Mouse (Mus musculus) liver, embryonic 16.5 days (tissue): ENCODE results near the gene Olfr544. TPM values are rescaled to one million over a fixed set of nuclear protein-coding genes. Genes with fewer than 3 reads are reported as not detected.

Source experiments
- ATAC-seq: fragments of 200-750 bp; cut with Nextera tagmentation; 2 replicates; pipeline ENCODE4 v1.8.0; 2017; ENCODE audit warnings: low read depth, mild to moderate bottlenecking, moderate number of reproducible peaks, moderate library complexity
- H3K27ac ChIP-seq: fragments of 300-500 bp; sonication (generic); 2 replicates; pipeline ENCODE4 v1.5.1; 2014; ENCODE audit warnings: mild to moderate bottlenecking, low read length
- H3K27me3 ChIP-seq: fragments of 300-500 bp; sonication (generic); 2 replicates; pipeline ENCODE4 v1.6.1; 2014; ENCODE audit warnings: low read depth, low read length, mixed read lengths; ENCODE audit not compliant: control insufficient read depth, insufficient read depth
- H3K36me3 ChIP-seq: fragments of 300-500 bp; sonication (generic); 2 replicates; pipeline ENCODE4 v1.6.1; 2014; ENCODE audit warnings: mild to moderate bottlenecking; ENCODE audit not compliant: control insufficient read depth, insufficient read depth
- H3K4me1 ChIP-seq: fragments of 300-500 bp; sonication (generic); 2 replicates; pipeline ENCODE4 v1.6.1; 2014; ENCODE audit warnings: low read depth, low read length, mixed read lengths; ENCODE audit not compliant: control insufficient read depth
- H3K4me2 ChIP-seq: fragments of 300-500 bp; sonication (generic); 2 replicates; pipeline ENCODE4 v1.6.1; 2014; ENCODE audit warnings: low read depth, low read length, mixed read lengths
- H3K4me3 ChIP-seq: fragments of 300-500 bp; sonication (generic); 2 replicates; pipeline ENCODE4 v1.5.1; 2014; ENCODE audit warnings: low read depth, mild to moderate bottlenecking, low read length
- H3K9ac ChIP-seq: fragments of 300-500 bp; sonication (generic); 2 replicates; pipeline ENCODE4 v1.6.1; 2014; ENCODE audit warnings: low read depth, low read length
- H3K9me3 ChIP-seq: fragments of 300-500 bp; sonication (generic); replicated peaks from 2 replicates; pipeline ENCODE4 v1.6.1; 2016; ENCODE audit warnings: low read length; ENCODE audit not compliant: control insufficient read depth
- WGBS: fragments of 180-500 bp; shearing (Covaris S2); extraction: QIAGEN DNeasy Blood & Tissue Kit; methylation state at CpG from one replicate; pipeline ENCODE4 v1.1.7; 2014; ENCODE audit not compliant: insufficient replicate concordance; 5-methylcytosine and 5-hydroxymethylcytosine counted together
- polyA plus RNA-seq: library from polyadenylated mRNA; unstranded; fragments of >200 nt; fragmentation: Nextera tagmentation; extraction: Ambion mirVana; gene quantifications from 2 replicates; pipeline ENCODE4 v1.2.1, GENCODE M21; 2015

Gene Olfr544
- polyA plus RNA-seq, 1 experiment from 2014 or later, result 0.08 TPM

- Histone ChIP-seq H3K36me3 (peaks cover 89% of the 10 kb centered on the region), H3K9ac (no peak overlapping the region), H3K27ac (no peak overlapping the region), H3K27me3 (no peaks in the 10 kb centered on the region), H3K9me3 (no peaks in the 10 kb centered on the region), H3K4me3 (no peak overlapping the region), H3K4me2 (no peak overlapping the region), H3K4me1 (no peaks in the 10 kb centered on the region)
- ATAC-seq, result no peak
- WGBS, result 80% methylated on average over 5 of the region's 5 CpGs
Observed at GRCm38 (mm10) chr7:102458618-102459380, 29.3 kb downstream of the Olfr544 start.

GRCm38 (mm10) chr7:102446438-102446837 is 41.7 kb downstream of the Olfr544 start:
- ATAC-seq, result no peak
- Histone ChIP-seq H3K27me3 (no peaks in the 10 kb centered on the region), H3K9ac (no peak overlapping the region), H3K36me3 (peaks cover 55% of the 10 kb centered on the region), H3K27ac (no peak overlapping the region), H3K4me3 (no peak overlapping the region), H3K9me3 (no peaks in the 10 kb centered on the region), H3K4me2 (no peak overlapping the region), H3K4me1 (peaks cover 11% of the 10 kb centered on the region)
- WGBS, result 92% methylated on average over 9 of the region's 9 CpGs

- peak overlapping the region; percentile 73 for H3K4me2 ChIP-seq
- H3K9me3 ChIP-seq, result no peaks in the 10 kb centered on the region
- H3K9ac ChIP-seq, result peak overlapping the region; percentile 69
- peaks cover 15% of the 10 kb centered on the region for H3K4me1 ChIP-seq
- peak overlapping the region; percentile 91 for H3K27ac ChIP-seq
- no peaks in the 10 kb centered on the region for H3K27me3 ChIP-seq
- peak overlapping the region; percentile 63 for H3K4me3 ChIP-seq
- ATAC-seq, result peak; percentile 63
- H3K36me3 ChIP-seq, result peaks cover 36% of the 10 kb centered on the region
- 24% methylated on average over 2 of the region's 2 CpGs for WGBS
Observed at GRCm38 (mm10) chr7:102444301-102444700, 43.8 kb downstream of the Olfr544 start.

- WGBS, result 0% methylated on average over 4 of the region's 4 CpGs
- no peaks in the 10 kb centered on the region for H3K27me3 ChIP-seq
- peak overlapping the region; percentile 73 for H3K4me2 ChIP-seq
- H3K9me3 ChIP-seq, result no peaks in the 10 kb centered on the region
- H3K36me3 ChIP-seq, result peaks cover 20% of the 10 kb centered on the region
- peaks cover 15% of the 10 kb centered on the region for H3K4me1 ChIP-seq
- peak overlapping the region; percentile 96 for H3K9ac ChIP-seq
- peak overlapping the region; percentile 91 for H3K4me3 ChIP-seq
- peak overlapping the region; percentile 96 for H3K27ac ChIP-seq
- ATAC-seq, result no peak
Observed at GRCm38 (mm10) chr7:102442432-102442831, 45.7 kb downstream of the Olfr544 start.

GRCm38 (mm10) chr7:102441657-102442391 is 46.3 kb downstream of the Olfr544 start, which contains the start of gene Rrm1:
Gene Rrm1 (plus strand): TSS chr7:102441695.
- H3K4me2 ChIP-seq, result peak within 1 kb of the TSS; percentile 73
- ATAC-seq, result peak; percentile 93
- peak within 1 kb of the TSS; percentile 96 for H3K9ac ChIP-seq
- peak within 1 kb of the TSS; percentile 91 for H3K4me3 ChIP-seq
- no peaks in the 10 kb centered on the region for H3K27me3 ChIP-seq
- H3K27ac ChIP-seq, result peak within 1 kb of the TSS; percentile 96
- WGBS, result under 1% methylated on average over 56 of the region's 56 CpGs
- peaks cover 15% of the 10 kb centered on the region for H3K4me1 ChIP-seq
- no peaks in the 10 kb centered on the region for H3K9me3 ChIP-seq
- H3K36me3 ChIP-seq, result peaks cover 15% of the 10 kb centered on the region

GRCm38 (mm10) chr7:102440822-102441656 is 47.1 kb downstream of the Olfr544 start:
- Histone ChIP-seq H3K4me2 (peak overlapping the region; percentile 73), H3K27ac (peak overlapping the region; percentile 96), H3K36me3 (peaks cover 7% of the 10 kb centered on the region), H3K9ac (peak overlapping the region; percentile 96), H3K4me3 (peak overlapping the region; percentile 91), H3K4me1 (peaks cover 15% of the 10 kb centered on the region), H3K9me3 (no peaks in the 10 kb centered on the region), H3K27me3 (no peaks in the 10 kb centered on the region)
- 46% methylated on average over 15 of the region's 15 CpGs for WGBS
- no peak for ATAC-seq

GRCm38 (mm10) chr7:102434344-102434743 is 53.8 kb downstream of the Olfr544 start:
- Histone ChIP-seq H3K4me3 (no peak overlapping the region), H3K4me2 (no peak overlapping the region), H3K9me3 (no peaks in the 10 kb centered on the region), H3K27me3 (no peaks in the 10 kb centered on the region), H3K4me1 (no peaks in the 10 kb centered on the region), H3K9ac (no peak overlapping the region), H3K36me3 (no peaks in the 10 kb centered on the region; the same call in 1 of the 2 replicates), H3K27ac (no peak overlapping the region)
- ATAC-seq, result no peak
- WGBS, result 46% methylated on average over 2 of the region's 2 CpGs
